Mouse (Mus musculus) ES-Bruce4 (cell line): Measurements from ENCODE around the gene Anxa9.

Experiments used
- CTCF ChIP-seq: IDR thresholded peaks from one replicate; pipeline ENCODE4 v1.8.1; 2011; ENCODE audit warnings: low read depth, low read length
- POLR2A ChIP-seq: IDR thresholded peaks from one replicate; pipeline ENCODE4 v1.8.1; 2011; ENCODE audit warnings: low read length; ENCODE audit not compliant: insufficient read depth

DNA sequence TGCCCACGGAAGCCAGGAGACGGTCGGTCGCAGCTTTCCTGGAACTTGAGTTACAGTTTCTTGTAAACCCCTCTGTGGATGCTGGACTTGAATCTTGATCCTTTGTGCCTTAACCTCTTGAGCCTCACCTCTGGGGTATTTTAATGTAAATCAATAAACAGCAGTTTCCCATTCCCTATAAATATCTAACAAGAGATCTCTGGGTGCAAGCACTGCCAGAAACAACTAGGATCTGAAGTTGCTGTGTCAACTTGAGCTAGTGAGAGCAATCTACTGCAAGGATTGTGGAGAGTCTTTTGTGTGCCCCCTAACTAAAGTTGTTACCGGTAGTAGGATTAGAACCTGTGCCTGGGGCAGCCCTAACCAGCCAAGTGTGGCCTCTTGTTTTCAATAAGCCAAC lies 21.6 kb downstream of the Anxa9 start:
- no peak for TF ChIP-seq POLR2A
- TF ChIP-seq CTCF: no peak
